Mouse (Mus musculus) intestine, embryonic 14.5 days (tissue): ENCODE measurements around the gene Flot2. TPM values are rescaled to one million over a fixed set of nuclear protein-coding genes. Genes with fewer than 3 reads are reported as not detected.
"Not testable (repeated sequence)": the region's sequence is repeated elsewhere in the genome, so short reads cannot be mapped to it uniquely, and the experiment has no call there.

ENCODE experiments used
- ATAC-seq: fragments of 200-750 bp; cut with Nextera tagmentation; replicated peaks from 2 replicates; pipeline ENCODE4 v1.8.0; 2017; ENCODE audit warnings: low read depth, moderate number of reproducible peaks, moderate TSS enrichment, moderate library complexity; ENCODE audit not compliant: low FRiP score, low TSS enrichment
- DNase-seq: peaks from one replicate; pipeline ENCODE4 v3.0.0-alpha.2; 2018; ENCODE audit warnings: low spot score
- H3K27ac ChIP-seq: fragments of 300-500 bp; sonication (generic); 2 replicates; pipeline ENCODE4 v1.5.1; 2014; ENCODE audit warnings: low read depth, mild to moderate bottlenecking, control low read depth
- H3K27me3 ChIP-seq: fragments of 300-500 bp; sonication (generic); replicated peaks from 2 replicates; pipeline ENCODE4 v1.6.1; 2014; ENCODE audit warnings: low read length, control low read depth; ENCODE audit not compliant: control insufficient read depth, insufficient read depth
- H3K36me3 ChIP-seq: fragments of 300-500 bp; sonication (generic); 2 replicates; pipeline ENCODE4 v1.6.1; 2014; ENCODE audit warnings: low read length, control low read depth; ENCODE audit not compliant: control insufficient read depth, insufficient read depth
- H3K4me1 ChIP-seq: fragments of 300-500 bp; sonication (generic); replicated peaks from 2 replicates; pipeline ENCODE4 v1.6.1; 2014; ENCODE audit warnings: low read length, control low read depth, mixed read lengths; ENCODE audit not compliant: control insufficient read depth, insufficient read depth
- H3K4me2 ChIP-seq: fragments of 300-500 bp; sonication (generic); 2 replicates; pipeline ENCODE4 v1.6.1; 2014; ENCODE audit warnings: low read length
- H3K4me3 ChIP-seq: fragments of 300-500 bp; sonication (generic); 2 replicates; pipeline ENCODE4 v1.5.1; 2014; ENCODE audit warnings: low read depth, low read length, control low read depth, mixed read lengths
- H3K9ac ChIP-seq: fragments of 300-500 bp; sonication (generic); 2 replicates; pipeline ENCODE4 v1.6.1; 2014; ENCODE audit warnings: mild to moderate bottlenecking, low read length
- H3K9me3 ChIP-seq: fragments of 300-500 bp; sonication (generic); 2 replicates; pipeline ENCODE4 v1.6.1; 2016; ENCODE audit warnings: low read length, control low read depth; ENCODE audit not compliant: control insufficient read depth
- WGBS: fragments of 180-500 bp; shearing (Covaris S2); extraction: QIAGEN DNeasy Blood & Tissue Kit; methylation state at CpG from one replicate; pipeline ENCODE4 v1.1.7; 2014; 5-methylcytosine and 5-hydroxymethylcytosine counted together
- polyA plus RNA-seq: library from polyadenylated mRNA; unstranded; fragments of >200 nt; fragmentation: Nextera tagmentation; extraction: Ambion mirVana; gene quantifications from 2 replicates; pipeline ENCODE4 v1.2.1, GENCODE M21; 2014

Gene Flot2
- polyA plus RNA-seq, 1 experiment from 2014 or later = 46.9 TPM

DNA sequence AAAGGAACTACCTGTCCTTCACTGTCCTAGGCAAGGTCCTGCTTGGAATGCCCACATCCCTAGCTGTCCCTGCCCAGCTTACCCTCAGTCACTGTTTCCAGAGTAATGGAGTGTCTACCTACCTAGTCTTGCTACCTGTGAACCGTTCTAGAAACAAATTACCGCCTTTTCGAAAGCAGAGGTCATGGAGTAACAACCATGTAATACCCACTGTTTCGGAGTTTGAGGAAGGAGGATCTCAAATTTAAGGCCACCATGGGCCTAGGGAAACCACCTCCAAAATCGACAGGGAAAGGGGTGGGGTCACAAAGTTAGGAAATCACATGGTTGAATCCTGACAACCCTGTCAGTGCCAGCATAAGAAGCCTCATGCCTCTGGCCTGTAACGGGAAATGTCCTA lies 6.3 kb upstream of the Flot2 start:
- peaks cover 46% of the 10 kb centered on the region for H3K36me3 ChIP-seq
- ATAC-seq = no peak
- H3K27ac ChIP-seq = no peak overlapping the region
- no peak for DNase-seq
- no peaks in the 10 kb centered on the region for H3K27me3 ChIP-seq
- WGBS = 39% methylated on average over 6 of the region's 6 CpGs
- no peaks in the 10 kb centered on the region for H3K9me3 ChIP-seq
- peaks cover 15% of the 10 kb centered on the region for H3K4me1 ChIP-seq
- H3K9ac ChIP-seq = peak overlapping the region; percentile 63; the same call in 1 of the 2 replicates
- peak overlapping the region; percentile 66 for H3K4me3 ChIP-seq
- H3K4me2 ChIP-seq = peak overlapping the region; percentile 64

DNA sequence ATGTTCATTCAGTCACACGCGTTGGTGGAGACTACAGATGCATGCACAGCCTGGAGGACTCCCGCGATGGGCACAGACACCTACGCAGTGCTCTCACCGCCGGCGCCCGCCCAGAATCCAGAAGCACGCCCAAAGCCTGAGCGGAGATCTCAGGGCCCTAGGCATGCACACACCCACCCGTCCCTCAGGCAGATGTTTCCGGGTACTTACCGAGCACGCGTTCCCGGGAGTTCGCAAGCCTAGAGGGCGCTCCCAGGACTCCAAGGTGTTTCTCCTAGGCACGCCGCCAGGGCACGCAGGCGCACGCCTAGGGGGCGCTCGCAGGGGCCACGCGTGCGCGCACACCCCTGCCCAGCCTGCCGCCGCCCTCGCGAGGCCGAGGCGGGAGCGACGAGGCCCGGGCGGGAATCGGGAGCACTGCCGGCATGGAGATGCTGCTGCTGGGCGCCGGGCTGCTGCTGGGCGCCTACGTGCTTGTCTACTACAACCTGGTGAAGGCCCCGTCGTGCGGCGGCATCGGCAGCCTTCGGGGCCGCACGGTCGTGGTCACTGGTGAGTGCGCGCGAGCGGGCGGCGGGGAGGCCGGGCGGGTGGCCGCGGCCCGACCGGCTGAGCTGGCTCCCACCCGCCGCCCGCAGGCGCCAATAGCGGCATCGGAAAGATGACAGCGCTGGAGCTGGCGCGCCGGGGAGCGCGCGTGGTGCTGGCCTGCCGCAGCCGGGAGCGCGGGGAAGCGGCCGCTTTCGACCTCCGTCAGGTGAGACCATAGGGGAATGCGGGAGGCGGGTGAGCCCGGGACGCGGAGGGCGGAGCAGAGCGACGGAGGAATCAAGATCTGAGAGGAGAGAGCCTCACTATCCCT lies 5.6 kb upstream of the Flot2 start, which contains the start of gene Dhrs13:
Dhrs13 (plus strand) TSS at position 334 of the 862 bp plus-strand sequence.
- Histone ChIP-seq H3K27ac (peak within 1 kb of the TSS; percentile 80), H3K36me3 (peaks cover 38% of the 10 kb centered on the region), H3K4me1 (peaks cover 15% of the 10 kb centered on the region), H3K9ac (peak within 1 kb of the TSS; percentile 63), H3K4me3 (peak within 1 kb of the TSS; percentile 66), H3K4me2 (peak within 1 kb of the TSS; percentile 64), H3K9me3 (no peaks in the 10 kb centered on the region), H3K27me3 (no peaks in the 10 kb centered on the region)
- ATAC-seq (peak; percentile 89), DNase-seq (peak; percentile 96)
- under 1% methylated on average over 96 of the region's 96 CpGs for WGBS

DNA sequence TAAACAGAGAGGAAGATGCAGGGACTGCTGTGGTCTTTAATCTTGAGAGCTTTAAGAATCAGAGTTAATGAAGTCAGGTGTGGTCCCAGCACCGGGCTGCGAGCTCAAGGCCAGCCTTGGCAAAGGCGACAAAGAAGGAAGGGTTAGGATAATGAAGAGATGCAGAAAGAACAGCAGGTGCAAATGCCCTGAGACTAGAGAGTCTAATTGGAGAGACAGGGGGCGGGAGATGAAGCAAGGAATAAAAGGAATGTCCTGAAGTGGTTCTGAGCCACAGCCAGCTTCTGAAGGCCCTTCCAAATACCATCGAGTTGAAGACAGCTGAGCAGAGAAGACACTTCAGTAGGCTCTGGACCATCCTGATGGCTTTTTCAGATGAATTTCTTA lies 4.9 kb upstream of the Flot2 start:
- H3K9ac ChIP-seq = peak overlapping the region; percentile 63
- H3K36me3 ChIP-seq = peaks cover 32% of the 10 kb centered on the region
- H3K4me1 ChIP-seq = peaks cover 17% of the 10 kb centered on the region
- H3K27me3 ChIP-seq = no peaks in the 10 kb centered on the region
- peak overlapping the region; percentile 64 for H3K4me2 ChIP-seq
- WGBS = 8% methylated on average over 5 of the region's 5 CpGs
- DNase-seq = no peak
- no peak for ATAC-seq
- H3K9me3 ChIP-seq = no peaks in the 10 kb centered on the region
- H3K27ac ChIP-seq = peak overlapping the region; percentile 80
- H3K4me3 ChIP-seq = peak overlapping the region; percentile 66

DNA sequence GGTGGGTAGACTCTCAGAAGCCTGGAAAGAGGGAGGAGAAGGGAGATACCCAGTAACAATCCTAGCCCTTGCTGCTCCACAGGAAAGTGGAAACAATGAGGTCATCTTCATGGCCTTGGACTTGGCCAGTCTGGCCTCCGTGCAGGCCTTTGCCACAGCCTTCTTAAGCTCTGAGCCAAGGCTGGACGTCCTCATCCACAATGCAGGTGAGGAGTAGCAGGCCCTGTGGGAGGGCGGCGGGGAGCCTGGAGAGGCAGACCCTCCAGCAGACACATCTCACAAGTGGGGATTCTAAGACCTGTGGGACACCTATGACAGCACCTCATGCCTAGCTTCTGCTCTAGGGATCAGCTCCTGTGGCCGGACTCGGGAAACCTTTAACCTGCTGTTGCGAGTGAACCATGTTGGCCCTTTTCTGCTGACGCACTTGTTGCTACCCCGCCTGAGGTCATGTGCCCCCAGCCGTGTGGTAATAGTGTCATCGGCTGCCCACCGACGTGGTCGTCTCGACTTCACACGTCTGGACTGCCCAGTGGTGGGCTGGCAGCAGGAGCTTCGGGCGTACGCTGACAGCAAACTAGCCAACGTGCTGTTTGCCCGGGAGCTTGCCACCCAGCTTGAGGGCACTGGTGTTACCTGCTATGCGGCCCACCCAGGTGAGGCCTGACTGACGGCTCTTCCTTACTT lies 3.7 kb upstream of the Flot2 start:
- H3K27ac ChIP-seq = no peak overlapping the region
- H3K9me3 ChIP-seq = no peaks in the 10 kb centered on the region
- peaks cover 19% of the 10 kb centered on the region for H3K36me3 ChIP-seq
- H3K9ac ChIP-seq = no peak overlapping the region
- DNase-seq (no peak), ATAC-seq (no peak)
- WGBS = 94% methylated on average over 23 of the region's 23 CpGs
- H3K4me2 ChIP-seq = no peak overlapping the region
- peaks cover 20% of the 10 kb centered on the region for H3K4me1 ChIP-seq
- H3K27me3 ChIP-seq = no peaks in the 10 kb centered on the region
- no peak overlapping the region for H3K4me3 ChIP-seq

- no peaks in the 10 kb centered on the region for H3K27me3 ChIP-seq
- H3K9me3 ChIP-seq = no peaks in the 10 kb centered on the region
- H3K4me1 ChIP-seq = peaks cover 13% of the 10 kb centered on the region
- no peak for DNase-seq
- H3K9ac ChIP-seq = no peak overlapping the region
- peaks cover 5% of the 10 kb centered on the region; the same call in 1 of the 2 replicates for H3K36me3 ChIP-seq
- no peak overlapping the region for H3K27ac ChIP-seq
- ATAC-seq = no peak
- no peak overlapping the region for H3K4me2 ChIP-seq
- H3K4me3 ChIP-seq = no peak overlapping the region
- WGBS = 82% methylated on average over 10 of the region's 10 CpGs
Measured at GRCm38 (mm10) chr11:78036791-78037190, 940 bp upstream of the Flot2 start.

DNA sequence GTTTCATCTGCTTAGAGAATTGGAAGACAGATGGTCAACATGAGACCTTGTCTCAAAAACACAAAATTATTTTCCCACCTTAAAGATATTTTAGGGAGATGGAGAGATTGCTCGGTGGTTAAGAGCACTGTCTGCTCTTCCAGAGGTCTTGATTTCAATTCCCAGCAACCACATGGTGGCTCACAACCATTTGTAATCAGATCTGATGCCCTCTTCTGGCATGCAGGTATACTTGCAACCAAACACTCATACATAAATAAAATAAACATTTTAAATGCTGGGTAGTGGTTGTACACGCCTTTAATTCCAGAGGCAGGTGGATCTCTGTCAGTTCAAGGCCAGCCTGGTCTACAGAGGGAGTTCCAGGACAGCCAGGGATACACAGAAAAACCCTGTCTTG lies 3.1 kb downstream of the Flot2 start:
- no peak overlapping the region for H3K27ac ChIP-seq
- H3K9ac ChIP-seq = no peak overlapping the region
- no peak overlapping the region for H3K4me2 ChIP-seq
- no peak overlapping the region for H3K4me3 ChIP-seq
- no peaks in the 10 kb centered on the region for H3K36me3 ChIP-seq
- H3K9me3 ChIP-seq = no peaks in the 10 kb centered on the region
- no peak for ATAC-seq
- WGBS = 77% methylated on average over 2 of the region's 2 CpGs
- no peaks in the 10 kb centered on the region for H3K27me3 ChIP-seq
- peaks cover 5% of the 10 kb centered on the region; the same call in 1 of the 2 replicates for H3K4me1 ChIP-seq
- no peak for DNase-seq

DNA sequence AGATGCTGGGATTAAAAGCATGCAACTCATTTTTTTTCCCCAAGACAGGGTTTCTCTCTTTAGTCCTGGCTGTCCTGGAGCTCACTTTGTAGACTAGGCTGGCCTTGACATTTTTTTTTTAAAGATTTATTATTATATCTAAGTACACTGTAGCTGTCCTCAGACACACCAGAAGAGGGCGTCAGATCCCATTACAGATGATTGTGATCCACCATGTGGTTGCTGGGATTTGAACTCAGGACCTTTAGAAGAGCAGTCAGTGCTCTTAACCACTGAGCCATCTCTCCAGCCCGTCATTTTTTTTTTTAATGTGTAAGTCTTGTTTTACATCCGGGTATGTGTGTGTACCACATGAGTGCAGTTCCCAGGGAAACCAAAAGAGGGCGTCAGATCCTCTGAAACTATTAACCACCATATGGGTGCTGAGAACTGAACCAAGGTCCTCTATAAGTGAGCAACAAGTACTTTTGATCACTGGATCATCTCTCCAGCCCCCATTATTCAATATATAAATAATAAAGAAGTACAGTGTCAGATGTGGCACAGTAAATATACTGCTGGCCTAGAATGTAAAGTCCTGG lies 4.6 kb downstream of the Flot2 start:
- H3K4me3 ChIP-seq, H3K27ac ChIP-seq, H3K4me2 ChIP-seq, H3K27me3 ChIP-seq, H3K4me1 ChIP-seq, ATAC-seq, DNase-seq, H3K9ac ChIP-seq, H3K9me3 ChIP-seq, H3K36me3 ChIP-seq: not testable (repeated sequence)
- 90% methylated on average over 4 of the region's 4 CpGs for WGBS

DNA sequence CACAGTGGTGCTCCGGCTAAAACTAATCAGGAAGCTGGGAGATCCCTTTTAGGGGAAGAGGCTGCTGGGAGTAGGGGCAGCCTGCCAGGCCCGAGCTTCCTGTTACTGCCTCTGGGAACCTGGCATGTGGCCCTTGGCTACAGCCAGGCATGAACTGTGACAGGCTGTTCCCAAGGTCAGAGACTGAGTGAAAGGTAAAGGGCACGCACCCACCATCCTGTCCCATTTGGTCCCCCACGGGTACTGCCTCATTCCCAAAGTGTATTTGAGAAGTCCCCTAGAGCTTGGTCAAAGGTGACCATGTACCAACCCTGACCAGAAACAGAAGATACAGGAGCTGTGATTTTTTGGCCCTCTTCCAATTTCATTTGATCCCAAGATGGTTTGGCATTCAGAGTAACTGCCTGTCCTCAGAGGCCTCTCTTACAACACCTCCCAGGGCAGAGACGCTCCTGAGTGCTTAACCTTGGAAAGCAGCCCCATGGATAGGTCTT lies 7.1 kb downstream of the Flot2 start:
- ATAC-seq (no peak), DNase-seq (no peak)
- no peak overlapping the region for H3K27ac ChIP-seq
- H3K4me2 ChIP-seq = no peak overlapping the region
- no peak overlapping the region for H3K4me3 ChIP-seq
- H3K4me1 ChIP-seq = no peaks in the 10 kb centered on the region
- 82% methylated on average over 5 of the region's 5 CpGs for WGBS
- H3K27me3 ChIP-seq = no peaks in the 10 kb centered on the region
- H3K36me3 ChIP-seq = no peaks in the 10 kb centered on the region
- H3K9me3 ChIP-seq = no peaks in the 10 kb centered on the region
- no peak overlapping the region for H3K9ac ChIP-seq
